Mouse (Mus musculus) central nervous system, embryonic 11.5 days (tissue): ENCODE data around the gene Hist1h4c. TPM values are rescaled to one million over a fixed set of nuclear protein-coding genes. Genes with fewer than 3 reads are reported as not detected.

Experiments
- polyA plus RNA-seq: library from polyadenylated mRNA; depleted of rRNA; stranded (reverse); fragments of >200 nt; gene quantifications from 2 replicates; pipeline ENCODE4 v1.2.3, GENCODE M21; 2012; rRNA removed

The Hist1h4c gene
- polyA plus RNA-seq: 7.5 and 10.3 TPM in 2 replicates

DNA sequence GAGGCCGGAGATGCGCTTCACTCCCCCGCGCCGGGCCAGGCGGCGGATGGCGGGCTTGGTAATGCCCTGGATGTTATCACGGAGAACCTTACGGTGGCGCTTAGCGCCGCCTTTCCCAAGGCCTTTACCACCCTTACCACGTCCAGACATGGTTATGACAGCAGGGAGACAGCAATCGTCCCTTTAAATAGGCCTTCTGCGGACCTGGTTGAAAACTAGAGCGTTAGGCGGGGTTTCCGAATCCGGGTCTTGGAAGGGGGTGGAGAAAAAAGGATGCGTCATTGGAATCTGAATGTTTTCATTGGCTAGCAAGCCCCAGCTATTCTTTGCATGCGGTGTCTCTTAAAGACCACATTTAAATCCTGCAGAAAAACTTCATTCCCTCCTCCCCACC is at the start of gene Hist1h4c:
TSS of gene Hist1h4c (minus strand) at position 155 of the 394 bp plus-strand sequence.

DNA sequence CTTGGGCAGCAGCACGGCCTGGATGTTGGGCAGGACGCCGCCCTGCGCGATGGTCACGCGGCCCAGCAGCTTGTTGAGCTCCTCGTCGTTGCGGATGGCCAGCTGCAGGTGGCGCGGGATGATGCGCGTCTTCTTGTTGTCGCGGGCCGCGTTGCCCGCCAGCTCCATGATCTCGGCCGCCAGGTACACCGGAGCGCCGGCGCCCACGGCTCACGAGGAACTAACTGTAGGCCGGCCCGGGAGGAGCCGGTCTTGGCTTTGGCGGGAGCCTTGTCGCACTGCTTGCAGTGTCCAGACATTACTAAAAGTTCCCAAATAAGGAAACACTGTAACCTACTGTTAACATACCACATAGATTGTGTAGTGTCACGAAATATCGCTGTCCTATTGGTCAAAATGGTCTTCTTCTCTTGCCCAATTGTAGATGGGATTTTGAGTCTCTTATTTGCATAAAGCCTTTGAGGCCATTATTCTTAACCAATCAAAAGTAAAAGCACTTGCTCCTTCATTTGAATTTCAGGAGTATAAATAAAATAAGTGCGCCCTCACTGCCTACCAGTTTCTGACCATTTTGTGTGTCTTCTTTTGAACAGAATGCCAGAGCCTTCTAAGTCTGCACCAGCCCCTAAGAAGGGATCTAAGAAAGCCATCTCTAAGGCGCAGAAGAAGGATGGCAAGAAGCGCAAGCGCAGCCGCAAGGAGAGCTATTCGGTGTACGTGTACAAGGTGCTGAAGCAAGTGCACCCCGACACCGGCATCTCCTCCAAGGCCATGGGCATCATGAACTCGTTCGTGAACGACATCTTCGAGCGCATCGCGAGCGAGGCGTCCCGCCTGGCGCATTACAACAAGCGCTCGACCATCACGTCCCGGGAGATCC is 48.2 kb upstream of the Hist1h4c start, which contains the start of gene Hist1h2bb:
TSS of gene Hist1h2bb (plus strand) at position 534 of the 880 bp plus-strand sequence.

DNA sequence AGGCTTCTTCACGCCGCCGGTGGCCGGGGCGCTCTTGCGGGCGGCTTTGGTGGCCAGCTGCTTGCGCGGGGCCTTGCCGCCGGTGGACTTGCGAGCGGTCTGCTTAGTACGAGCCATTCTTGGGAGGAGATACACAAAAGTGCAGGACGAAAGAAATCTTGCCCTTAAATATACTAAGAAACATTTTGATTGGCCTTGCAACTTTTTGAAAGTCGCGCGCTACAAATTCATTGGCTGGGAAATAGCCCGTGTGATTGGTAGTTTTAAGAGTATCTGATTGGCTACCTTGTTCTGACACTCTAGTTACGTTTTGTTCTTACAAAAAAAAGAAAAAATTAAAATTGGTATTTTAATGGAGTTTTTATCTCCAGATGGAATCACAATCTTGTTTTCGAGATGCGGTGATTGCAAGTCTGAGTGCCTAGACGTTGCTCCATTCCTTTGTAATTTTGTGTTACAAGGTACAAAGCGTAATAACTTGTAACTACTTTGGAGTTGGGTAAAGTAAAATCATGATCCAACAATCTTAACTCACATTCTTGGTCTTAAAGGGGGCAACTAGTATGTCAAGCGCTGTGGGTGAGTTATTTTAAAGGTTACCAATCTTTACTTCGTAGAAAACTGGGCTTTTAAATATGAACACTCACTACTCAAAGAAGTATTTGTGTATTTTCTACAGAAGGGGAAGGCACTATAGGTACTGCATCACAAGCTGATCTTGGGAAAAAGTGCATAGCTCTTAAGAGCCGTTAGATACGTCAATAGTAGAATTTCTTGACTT is 47.3 kb upstream of the Hist1h4c start, which contains the start of gene Hist1h3c:
TSS of gene Hist1h3c (minus strand) at position 222 of the 781 bp plus-strand sequence.

DNA sequence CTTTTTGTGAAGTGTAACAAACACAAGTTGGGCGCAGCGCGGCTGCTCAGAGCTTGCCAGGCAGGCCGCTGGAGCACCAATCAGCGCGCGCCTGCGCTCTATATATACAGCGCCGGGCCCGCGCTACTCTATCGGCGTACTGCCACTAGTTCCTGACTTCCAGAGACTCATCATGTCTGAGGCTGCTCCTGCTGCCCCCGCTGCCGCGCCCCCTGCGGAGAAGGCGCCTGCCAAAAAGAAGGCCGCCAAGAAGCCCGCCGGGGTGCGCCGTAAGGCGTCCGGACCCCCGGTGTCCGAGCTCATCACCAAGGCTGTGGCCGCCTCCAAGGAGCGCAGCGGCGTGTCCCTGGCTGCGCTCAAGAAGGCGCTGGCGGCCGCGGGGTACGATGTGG is 40.4 kb upstream of the Hist1h4c start, which contains the start of gene Hist1h1c:
TSS of gene Hist1h1c (plus strand) at position 132 of the 392 bp plus-strand sequence.

DNA sequence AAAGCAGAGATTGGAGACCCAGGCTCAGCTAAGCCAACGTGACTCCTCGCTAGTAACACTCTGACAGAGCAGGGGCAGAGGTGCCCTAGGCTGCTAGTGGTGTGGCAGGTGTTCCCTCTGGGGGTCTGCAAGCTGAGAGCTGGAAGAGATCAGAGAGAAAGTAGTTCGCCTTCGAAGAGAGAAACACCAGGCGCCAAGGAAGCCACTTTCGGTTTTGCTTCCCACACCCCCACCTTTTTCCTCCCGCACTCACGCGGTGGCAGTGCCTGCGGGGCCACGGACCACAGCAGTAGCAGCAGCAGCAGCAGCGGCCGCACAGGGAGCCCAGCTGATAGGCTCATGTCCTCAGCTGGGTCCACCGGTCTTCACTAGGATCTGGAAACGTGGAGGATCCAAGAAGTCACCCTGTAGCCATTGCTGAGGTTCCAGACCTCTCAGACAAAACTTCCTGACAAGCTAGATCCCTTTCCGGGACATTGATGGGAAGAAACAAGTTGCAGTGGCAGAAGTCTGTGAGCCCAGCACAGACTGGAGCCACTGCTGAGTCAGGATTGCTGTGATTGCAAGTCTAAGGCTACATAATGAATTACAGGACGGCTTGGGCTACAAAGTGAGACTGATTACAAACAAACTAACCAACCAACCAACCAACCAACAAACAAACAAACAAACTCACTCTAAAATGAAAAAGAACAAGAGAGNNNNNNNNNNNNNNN is 12.3 kb upstream of the Hist1h4c start, which contains the start of gene Hfe:
TSS of gene Hfe (minus strand) at position 481 of the 716 bp plus-strand sequence.

DNA sequence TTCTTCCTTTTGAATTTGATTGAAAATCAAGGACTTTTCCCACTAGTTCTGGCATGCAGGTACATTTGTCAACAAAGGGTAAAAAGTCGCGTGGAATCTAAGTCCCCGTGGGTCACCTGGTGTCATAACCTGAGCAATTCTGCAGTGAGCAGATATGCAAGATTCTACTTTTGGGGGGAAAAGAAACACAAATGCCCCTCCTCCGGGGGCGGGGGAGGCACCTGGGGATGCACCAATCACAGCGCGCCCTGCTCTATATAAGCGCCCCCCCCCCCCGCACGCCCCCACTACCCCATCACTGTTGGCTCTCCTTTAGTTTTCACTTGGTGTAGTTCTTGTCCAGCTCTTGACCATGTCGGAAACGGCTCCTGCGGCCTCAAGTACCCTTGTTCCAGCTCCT is 2.7 kb downstream of the Hist1h4c start, which contains the start of gene Hist1h1t:
TSS of gene Hist1h1t (plus strand) at position 301 of the 400 bp plus-strand sequence.

DNA sequence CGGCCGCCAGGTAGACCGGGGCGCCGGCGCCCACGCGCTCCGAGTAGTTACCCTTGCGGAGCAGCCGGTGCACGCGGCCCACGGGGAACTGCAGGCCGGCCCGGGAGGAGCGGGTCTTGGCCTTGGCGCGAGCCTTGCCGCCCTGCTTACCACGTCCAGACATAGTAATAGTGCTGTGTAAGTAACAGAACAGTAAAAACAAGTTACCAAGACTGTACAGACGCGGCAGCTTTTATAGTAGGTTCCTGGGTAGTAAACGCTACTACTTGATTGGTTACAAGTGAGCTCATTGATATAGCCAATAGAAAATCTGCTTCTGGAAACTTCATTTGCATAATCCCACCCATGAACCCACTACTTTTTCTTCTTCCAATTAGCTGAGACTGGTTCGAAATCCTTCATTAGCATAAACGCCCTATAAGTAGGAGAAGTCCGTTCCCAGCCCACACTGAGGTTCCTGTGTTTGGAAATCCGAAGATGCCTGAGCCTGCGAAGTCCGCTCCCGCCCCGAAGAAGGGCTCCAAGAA is 14.4 kb downstream of the Hist1h4c start, which contains the start of the genes Hist1h2ac and Hist1h2bc:
TSS of gene Hist1h2ac (minus strand) at position 194 of the 527 bp plus-strand sequence.
TSS of gene Hist1h2bc (plus strand) at position 445 of the 527 bp plus-strand sequence.

Other genes starting within 250 kb of the Hist1h4c start
- 0.07 and 0.31 TPM in 2 replicates for gene Btn1a1, start 232.6 kb downstream of the Hist1h4c start, polyA plus RNA-seq
- 0.34 and 0.82 TPM in 2 replicates for gene Btn2a2, start 209.6 kb downstream of the Hist1h4c start, polyA plus RNA-seq
- gene Hist1h4h, start 167.4 kb downstream of the Hist1h4c start, polyA plus RNA-seq: 21.7 and 31.0 TPM in 2 replicates
- 189 and 273 TPM in 2 replicates for gene Hist1h2af, start 164.5 kb downstream of the Hist1h4c start, polyA plus RNA-seq
- gene Hist1h3g, start 163.0 kb downstream of the Hist1h4c start, polyA plus RNA-seq: 38.6 and 41.4 TPM in 2 replicates
- 3.2 and 6.3 TPM in 2 replicates for gene Hist1h2bh, start 155.1 kb downstream of the Hist1h4c start, polyA plus RNA-seq
- 5.1 and 6.2 TPM in 2 replicates for gene Hist1h3f, start 154.4 kb downstream of the Hist1h4c start, polyA plus RNA-seq
- 19.4 and 22.4 TPM in 2 replicates for gene Hist1h4f, start 146.8 kb downstream of the Hist1h4c start, polyA plus RNA-seq
- gene Hist1h1d, start 145.2 kb downstream of the Hist1h4c start, polyA plus RNA-seq: 0.65 and 1.3 TPM in 2 replicates
- gene Hist1h3e, start 136.1 kb downstream of the Hist1h4c start, polyA plus RNA-seq: 41.5 and 49.2 TPM in 2 replicates
- gene Hist1h2ae, start 127.2 kb downstream of the Hist1h4c start, polyA plus RNA-seq: 17.0 and 26.2 TPM in 2 replicates
- 14.7 and 42.2 TPM in 2 replicates for gene Hist1h2bg, start 127.1 kb downstream of the Hist1h4c start, polyA plus RNA-seq
- 8.0 and 18.9 TPM in 2 replicates for gene Hist1h2bf, start 124.3 kb downstream of the Hist1h4c start, polyA plus RNA-seq
- 2.4 and 8.0 TPM in 2 replicates for gene Hist1h2ad, start 124.1 kb downstream of the Hist1h4c start, polyA plus RNA-seq
- gene Hist1h3d, start 122.7 kb downstream of the Hist1h4c start, polyA plus RNA-seq: 21.2 and 34.9 TPM in 2 replicates
- 10.3 and 11.7 TPM in 2 replicates for gene Hist1h4d, start 116.9 kb downstream of the Hist1h4c start, polyA plus RNA-seq
- gene Hist1h2be, start 77.3 kb downstream of the Hist1h4c start, polyA plus RNA-seq: 1.9 and 4.2 TPM in 2 replicates
- 11.1 and 13.7 TPM in 2 replicates for gene Hist1h1e, start 75.9 kb downstream of the Hist1h4c start, polyA plus RNA-seq
- 1.2 and 2.0 TPM in 2 replicates for gene Hist1h2ac, start 14.5 kb downstream of the Hist1h4c start, polyA plus RNA-seq
- gene Hist1h2bc, start 14.3 kb downstream of the Hist1h4c start, polyA plus RNA-seq: 17.0 and 27.2 TPM in 2 replicates
- gene Hist1h1t, start 2.6 kb downstream of the Hist1h4c start, polyA plus RNA-seq: 0.11 and 0.17 TPM in 2 replicates
- 1.8 and 1.9 TPM in 2 replicates for gene Hfe, start 12.4 kb upstream of the Hist1h4c start, polyA plus RNA-seq
- 13.2 and 15.1 TPM in 2 replicates for gene Hist1h1c, start 40.4 kb upstream of the Hist1h4c start, polyA plus RNA-seq
- gene Hist1h3c, start 47.1 kb upstream of the Hist1h4c start, polyA plus RNA-seq: 51.1 and 52.4 TPM in 2 replicates
- gene Hist1h2bb, start 48.3 kb upstream of the Hist1h4c start, polyA plus RNA-seq: 6.3 and 16.8 TPM in 2 replicates
- 44.2 and 53.2 TPM in 2 replicates for gene Hist1h2ab, start 52.7 kb upstream of the Hist1h4c start, polyA plus RNA-seq
- 52.8 and 64.6 TPM in 2 replicates for gene Hist1h3b, start 53.8 kb upstream of the Hist1h4c start, polyA plus RNA-seq
- gene Hist1h4b, start 58.6 kb upstream of the Hist1h4c start, polyA plus RNA-seq: 29.2 and 64.2 TPM in 2 replicates
- gene Hist1h4a, start 62.8 kb upstream of the Hist1h4c start, polyA plus RNA-seq: 7.3 and 15.7 TPM in 2 replicates
- gene Hist1h3a, start 63.9 kb upstream of the Hist1h4c start, polyA plus RNA-seq: 31.4 and 33.8 TPM in 2 replicates
- gene Hist1h1a, start 65.2 kb upstream of the Hist1h4c start, polyA plus RNA-seq: 9.1 and 22.2 TPM in 2 replicates
- gene Trim38, start 71.5 kb upstream of the Hist1h4c start, polyA plus RNA-seq: not detected in 2 replicates
- 0.01 and 0.04 TPM in 2 replicates for gene Slc17a2, start 108.5 kb upstream of the Hist1h4c start, polyA plus RNA-seq
- 0.06 and 0.08 TPM in 2 replicates for gene Slc17a3, start 141.0 kb upstream of the Hist1h4c start, polyA plus RNA-seq
- 0.02 TPM in 1 of 2 replicates, not detected in the other for gene Slc17a1, start 169.3 kb upstream of the Hist1h4c start, polyA plus RNA-seq
- gene Slc17a4, start 216.6 kb upstream of the Hist1h4c start, polyA plus RNA-seq: 0.05 and 0.10 TPM in 2 replicates
- not detected in 2 replicates for gene Hist1h2ba, start 235.7 kb upstream of the Hist1h4c start, polyA plus RNA-seq
- gene Hist1h2aa, start 236.0 kb upstream of the Hist1h4c start, polyA plus RNA-seq: not detected in 2 replicates